Mouse (Mus musculus) lung, postnatal 4 days (tissue): Measurements from ENCODE around the gene Rapgef5.
A peak's percentile ranks its signal among the peaks of the same experiment; 100 is the strongest.

Experiments used
- DNase-seq, 2 experiments: peaks; one replicate each; pipeline ENCODE4 v3.0.0; 2021

Rapgef5 gene

GRCm38 (mm10) chr12:117516179-117516578, at the start of gene Rapgef5:
Gene Rapgef5 (plus strand): TSS chr12:117516479.
- no peak for DNase-seq

GRCm38 (mm10) chr12:117468329-117468728, 48.0 kb upstream of the Rapgef5 start:
- DNase-seq, result peak; percentile 11 to 33

GRCm38 (mm10) chr12:117479014-117479413, 37.3 kb upstream of the Rapgef5 start:
- DNase-seq, result peak in 1 of 2 experiments; percentile 21

DNA sequence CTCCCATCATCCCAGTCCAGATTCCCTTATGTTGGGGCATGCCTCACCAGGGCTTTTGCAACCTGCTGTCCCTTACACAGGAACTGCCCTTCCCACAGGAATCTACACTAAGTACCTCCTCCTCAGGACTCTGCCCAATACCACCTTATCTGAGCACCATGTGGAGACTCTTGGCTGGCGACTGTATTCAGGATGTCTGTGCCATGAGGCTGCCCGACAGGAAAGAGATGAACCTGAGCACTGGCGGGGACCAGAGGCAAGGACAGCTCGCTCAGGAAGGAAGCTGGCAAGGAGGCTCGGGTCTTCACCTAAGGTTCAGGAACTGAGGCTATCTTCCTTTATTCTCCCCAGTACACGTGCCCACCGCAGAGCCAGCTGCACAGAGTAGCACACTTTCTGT, 36.6 kb upstream of the Rapgef5 start:
- peak; percentile 19 to 54 for DNase-seq

GRCm38 (mm10) chr12:117480958-117481357, 35.3 kb upstream of the Rapgef5 start:
- DNase-seq, result no peak

DNA sequence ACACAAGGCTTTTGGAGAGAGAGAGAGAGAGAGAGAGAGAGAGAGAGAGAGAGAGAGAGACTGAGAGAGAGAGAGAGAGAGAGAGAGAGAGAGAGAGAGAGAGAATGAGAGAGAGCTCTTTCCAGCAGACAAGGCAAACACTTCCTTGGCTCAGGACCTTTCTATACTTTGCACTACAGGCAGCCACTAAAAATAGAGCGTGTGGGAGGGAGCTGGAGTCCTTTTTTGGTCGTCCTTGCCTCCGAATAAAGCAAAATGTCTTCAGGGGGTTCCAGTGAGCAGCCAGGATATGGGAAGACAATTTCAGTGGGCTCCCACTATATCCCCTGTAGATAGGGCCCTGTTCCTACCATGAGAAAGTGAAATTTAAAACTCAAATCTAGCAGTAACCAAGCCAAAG, 33.6 kb upstream of the Rapgef5 start:
- DNase-seq, result no peak

DNA sequence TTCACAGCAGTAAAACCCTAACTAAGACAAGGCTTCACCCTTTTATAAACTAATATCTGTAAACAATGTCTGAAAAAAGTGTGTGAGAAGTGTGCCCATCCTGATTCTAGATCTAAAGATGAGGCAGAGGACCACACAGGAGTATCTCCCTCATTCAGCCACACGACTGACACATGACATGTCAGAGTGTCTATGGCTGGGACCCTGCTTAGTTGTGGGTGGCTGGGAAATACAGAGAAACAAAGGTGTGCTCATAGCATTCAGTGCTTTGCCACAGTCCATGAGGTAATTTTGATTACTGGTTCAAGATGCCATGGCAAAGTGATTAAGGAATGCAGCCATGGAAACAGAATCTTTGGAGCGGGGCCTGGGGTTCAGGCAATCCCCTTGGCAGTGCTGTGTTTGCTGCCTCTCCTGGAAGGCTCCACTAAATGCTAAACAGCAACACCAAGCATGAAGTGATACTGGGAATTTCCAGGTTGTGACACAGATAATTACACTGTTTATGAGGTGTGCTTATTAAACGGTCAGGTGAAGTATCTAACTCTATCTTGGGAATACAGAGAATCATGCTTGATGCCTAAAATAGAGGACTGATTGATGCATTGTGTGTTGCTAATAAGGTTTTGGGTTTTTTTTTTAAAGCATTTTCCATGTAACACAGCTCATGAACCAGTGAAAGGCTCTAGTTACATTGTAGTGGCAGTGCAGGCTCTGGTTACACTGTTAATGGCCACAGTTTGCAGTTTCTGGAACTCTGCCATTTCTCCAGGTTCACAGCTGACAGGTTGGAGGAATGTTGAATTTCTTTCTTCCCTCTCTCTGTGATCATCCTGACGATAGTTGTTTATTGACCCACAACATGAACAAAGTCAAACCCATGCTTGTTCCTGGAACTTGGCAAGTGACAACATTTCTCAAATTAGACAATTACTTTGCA, 29.9 kb upstream of the Rapgef5 start:
- no peak for DNase-seq

- no peak for DNase-seq
These were observed 19.6 kb upstream of the Rapgef5 start for GRCm38 (mm10) chr12:117496501-117497176.

DNA sequence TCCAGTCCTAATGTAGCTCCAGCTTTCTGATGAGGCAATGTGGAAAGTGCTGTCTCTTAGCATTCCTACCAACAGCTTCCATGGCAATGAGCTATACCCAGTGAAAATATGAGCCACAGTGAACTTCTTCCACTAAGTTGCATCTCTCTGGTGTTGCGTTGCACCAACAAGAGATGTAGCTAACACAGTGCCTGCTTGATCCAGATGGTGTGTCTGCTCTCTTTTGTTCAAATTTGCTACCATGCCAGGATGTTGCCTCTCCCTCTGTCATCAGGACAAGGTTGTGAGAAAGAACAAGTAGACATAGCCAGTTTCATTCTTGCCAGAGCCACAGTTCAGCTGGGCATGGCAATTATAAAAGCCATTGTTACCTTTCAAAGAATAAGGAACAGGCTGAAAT, 18.9 kb upstream of the Rapgef5 start:
- no peak for DNase-seq

DNA sequence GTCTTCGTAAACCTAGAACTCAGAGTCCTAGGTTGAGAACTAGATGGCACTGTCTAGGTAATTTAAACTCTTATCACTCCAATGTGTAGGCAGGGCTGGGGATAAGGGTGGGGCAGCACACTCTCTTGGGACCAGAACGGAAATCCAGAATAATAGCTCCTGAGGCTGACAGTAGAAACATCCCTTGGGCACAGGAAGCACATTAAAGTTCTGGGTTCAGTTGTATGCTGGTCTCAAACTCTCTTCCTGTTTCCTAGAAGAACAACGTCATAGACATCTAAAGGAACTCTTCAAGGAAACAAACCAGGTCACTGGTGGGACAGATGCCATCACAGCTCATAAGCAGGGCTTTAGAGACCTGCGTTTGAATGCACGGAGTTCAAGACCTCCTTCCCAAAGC, 17.0 kb upstream of the Rapgef5 start:
- DNase-seq, result peak; percentile 21 to 35

DNA sequence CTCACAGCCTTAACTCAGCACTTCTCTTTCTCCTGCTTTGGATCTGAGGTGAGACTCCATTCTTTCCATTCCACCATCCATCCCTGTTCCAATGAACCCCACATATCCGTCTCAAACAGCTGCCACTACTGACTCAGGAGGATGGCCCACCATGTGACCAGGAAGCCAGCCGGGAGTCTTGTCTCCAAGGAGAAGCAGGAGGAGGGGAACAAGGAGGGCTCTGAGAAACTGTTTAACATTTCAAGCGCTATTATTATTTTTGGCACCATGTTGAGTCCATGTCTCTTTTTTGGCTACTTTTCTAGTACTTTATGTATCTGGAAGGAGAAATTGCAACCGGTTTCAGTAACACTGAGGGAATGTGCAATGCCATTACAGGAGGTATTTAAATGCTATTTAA, 15.1 kb upstream of the Rapgef5 start:
- DNase-seq, result no peak

GRCm38 (mm10) chr12:117502834-117503233, 13.4 kb upstream of the Rapgef5 start:
- no peak for DNase-seq

GRCm38 (mm10) chr12:117505163-117505562, 11.1 kb upstream of the Rapgef5 start:
- DNase-seq, result no peak

DNA sequence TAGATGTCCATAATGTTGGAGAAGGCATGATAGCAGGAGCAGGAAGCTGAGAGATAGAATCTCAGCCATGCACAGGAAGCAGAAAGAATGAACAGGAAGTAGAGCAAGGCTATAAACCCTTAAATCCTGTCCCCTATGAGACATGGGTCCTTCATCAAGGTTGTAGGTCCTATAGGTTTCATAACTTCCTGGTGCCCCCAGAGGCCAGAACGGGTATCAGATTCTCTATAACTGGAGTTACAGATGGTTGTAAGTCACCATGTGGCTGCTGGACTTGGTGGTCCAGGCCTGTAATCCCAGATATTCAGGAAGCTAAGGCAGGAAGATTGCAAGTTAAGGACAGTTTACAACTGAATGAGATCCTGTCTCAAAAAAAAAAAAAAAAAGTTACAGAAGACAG, 8.5 kb upstream of the Rapgef5 start:
- DNase-seq, result no peak

- no peak for DNase-seq
These were observed 6.4 kb upstream of the Rapgef5 start for GRCm38 (mm10) chr12:117509919-117510318.

- DNase-seq, result no peak
These were observed 3.8 kb upstream of the Rapgef5 start for GRCm38 (mm10) chr12:117512468-117512867.

- no peak for DNase-seq
These were observed 2.9 kb upstream of the Rapgef5 start for GRCm38 (mm10) chr12:117513150-117513932.

DNA sequence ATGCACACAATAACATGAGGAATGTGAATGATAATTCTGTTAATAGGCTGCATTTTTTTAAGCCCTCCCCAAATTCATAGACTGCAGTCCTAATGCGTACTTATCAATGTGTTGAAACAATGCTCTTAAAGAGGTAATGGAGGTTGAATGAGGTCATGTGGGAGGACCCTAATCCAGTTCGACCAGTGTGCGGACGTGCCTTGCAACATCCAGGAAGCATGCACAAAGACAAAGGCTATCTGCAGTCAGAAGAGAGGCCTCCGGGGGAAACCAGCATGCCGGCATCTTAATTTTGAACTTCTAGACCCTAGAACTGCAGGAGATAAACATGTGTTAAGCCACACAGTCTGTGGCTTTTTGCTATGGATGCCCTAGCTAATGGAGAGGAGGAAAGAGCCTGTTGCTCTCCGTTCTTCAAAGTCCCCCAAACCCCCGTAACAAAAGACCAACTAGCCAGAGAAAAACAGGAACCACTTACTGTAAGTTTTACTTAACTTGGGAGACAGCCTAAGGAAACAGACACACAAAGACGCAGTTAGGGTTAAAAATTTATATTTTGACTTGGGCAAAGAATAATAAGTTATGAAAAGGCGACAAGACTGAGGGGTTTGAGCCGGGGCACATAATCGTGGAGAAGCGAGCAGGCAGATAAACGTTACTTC, 1.1 kb downstream of the Rapgef5 start:
- peak in 1 of 2 experiments; percentile 13 for DNase-seq

GRCm38 (mm10) chr12:117524311-117525013, 8.2 kb downstream of the Rapgef5 start:
- DNase-seq, result no peak

DNA sequence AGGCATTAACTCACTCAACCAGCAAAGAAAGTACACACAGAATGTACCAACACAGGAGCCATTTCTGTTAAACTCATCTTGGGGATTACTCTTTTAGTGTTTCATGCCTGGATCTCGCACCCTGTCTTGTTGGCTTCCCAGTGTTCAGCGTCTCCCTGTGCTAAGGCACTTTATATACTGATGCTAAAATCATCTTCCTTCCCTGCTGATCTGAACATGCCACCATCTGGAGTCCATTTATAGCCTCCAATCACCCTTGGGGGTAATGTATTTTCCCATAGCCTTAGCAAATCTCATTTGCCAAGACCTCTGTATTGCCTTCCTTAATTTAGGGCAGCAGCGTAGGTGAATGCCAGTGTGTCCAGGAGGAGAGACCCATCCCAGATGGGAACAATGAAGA, 11.6 kb downstream of the Rapgef5 start:
- DNase-seq, result no peak

GRCm38 (mm10) chr12:117528509-117529145, 12.3 kb downstream of the Rapgef5 start:
- DNase-seq, result no peak
